Mouse (Mus musculus) liver, embryonic 14.5 days (tissue): Measurements from ENCODE around the gene Nav2. TPM values are rescaled to one million over a fixed set of nuclear protein-coding genes. Genes with fewer than 3 reads are reported as not detected.

ENCODE experiments used
- ATAC-seq: fragments of 200-750 bp; cut with Nextera tagmentation; 2 replicates; pipeline ENCODE4 v1.8.0; 2017; ENCODE audit warnings: moderate number of reproducible peaks, mild to moderate bottlenecking, moderate library complexity; ENCODE audit not compliant: insufficient read depth
- DNase-seq, 3 experiments: peaks; one replicate each; pipeline ENCODE4 v3.0.0-alpha.2; 2012 to 2013; ENCODE audit warnings: low read depth in 3 of 3, low spot score in 3 of 3
- H3K27ac ChIP-seq: fragments of 300-500 bp; sonication (generic); 2 replicates; pipeline ENCODE4 v1.5.1; 2014; ENCODE audit warnings: moderate library complexity, mild to moderate bottlenecking, control low read depth, inconsistent platforms
- H3K27me3 ChIP-seq: fragments of 300-500 bp; sonication (generic); 2 replicates; pipeline ENCODE4 v1.6.1; 2014; ENCODE audit warnings: mild to moderate bottlenecking, low read length, moderate library complexity; ENCODE audit not compliant: control insufficient read depth, insufficient read depth
- H3K36me3 ChIP-seq: fragments of 300-500 bp; sonication (generic); replicated peaks from 2 replicates; pipeline ENCODE4 v1.6.1; 2014; ENCODE audit warnings: low read depth; ENCODE audit not compliant: control insufficient read depth, insufficient read depth
- H3K4me1 ChIP-seq, 2 experiments: fragments of 200-500 bp in 1 of 2; fragments of 300-500 bp in 1 of 2; sonication (generic) in 1 of 2; replicated peaks; 2 replicates each; pipeline ENCODE4 v1.6.1; 2012 to 2014; ENCODE audit warnings: antibody characterized with exemption in 1 of 2, inconsistent platforms in 1 of 2, low read length in 1 of 2; ENCODE audit not compliant: control insufficient read depth in 2 of 2, insufficient read depth in 2 of 2
- H3K4me2 ChIP-seq: fragments of 300-500 bp; sonication (generic); 2 replicates; pipeline ENCODE4 v1.6.1; 2014; ENCODE audit warnings: low read depth, mild to moderate bottlenecking, control low read depth, moderate library complexity
- H3K4me3 ChIP-seq, 2 experiments: fragments of 200-500 bp in 1 of 2; fragments of 300-500 bp in 1 of 2; sonication (generic) in 1 of 2; 2 replicates each; pipeline ENCODE4 v1.5.1; 2012 to 2014; ENCODE audit warnings: low read depth in 2 of 2, low read length in 2 of 2, mild to moderate bottlenecking in 2 of 2, control low read depth in 1 of 2, inconsistent platforms in 1 of 2, moderate library complexity in 1 of 2; ENCODE audit not compliant: insufficient read depth in 1 of 2
- H3K9ac ChIP-seq: fragments of 300-500 bp; sonication (generic); replicated peaks from 2 replicates; pipeline ENCODE4 v1.6.1; 2014; ENCODE audit warnings: mild to moderate bottlenecking, control low read depth, moderate library complexity
- H3K9me3 ChIP-seq: fragments of 300-500 bp; sonication (generic); 2 replicates; pipeline ENCODE4 v1.6.1; 2016; ENCODE audit warnings: low read length, mixed read lengths; ENCODE audit not compliant: control insufficient read depth
- CTCF ChIP-seq: IDR thresholded peaks from 2 replicates; pipeline ENCODE4 v1.5.1; 2016; ENCODE audit warnings: antibody characterized with exemption, low read depth, control low read depth
- EP300 ChIP-seq: IDR thresholded peaks from 2 replicates; pipeline ENCODE4 v1.6.1; 2016; ENCODE audit warnings: antibody characterized with exemption, low read depth
- WGBS: fragments of 180-500 bp; shearing (Covaris S2); extraction: QIAGEN DNeasy Blood & Tissue Kit; methylation state at CpG from one replicate; pipeline ENCODE4 v1.1.7; 2014; ENCODE audit not compliant: insufficient replicate concordance; 5-methylcytosine and 5-hydroxymethylcytosine counted together
- polyA plus RNA-seq, 2 experiments: library from polyadenylated mRNA; depleted of rRNA in 1 of 2; stranded (reverse) in 1 of 2; unstranded in 1 of 2; fragments of >200 nt; fragmentation: Nextera tagmentation in 1 of 2; extraction: Ambion mirVana in 1 of 2; gene quantifications; 2 replicates each; pipeline versions ENCODE4 v1.2.1 to v1.2.3; 2012 to 2014

Nav2 gene
- polyA plus RNA-seq, 2 experiments: 1.5 to 1.6 TPM

- Histone ChIP-seq H3K36me3 (no peaks in the 10 kb centered on the region), H3K4me3 (no peak overlapping the region), H3K4me1 (no peaks in the 10 kb centered on the region), H3K9me3 (no peaks in the 10 kb centered on the region), H3K27ac (no peak overlapping the region), H3K27me3 (no peaks in the 10 kb centered on the region), H3K4me2 (no peak overlapping the region), H3K9ac (no peak overlapping the region)
- no peak for DNase-seq
- 66% methylated on average over 7 of the region's 7 CpGs for WGBS
- no peak for ATAC-seq
- TF ChIP-seq EP300: no peak
Measured at GRCm38 (mm10) chr7:49408625-49409024, 500.1 kb downstream of the Nav2 start.

GRCm38 (mm10) chr7:49409265-49409664 is 500.7 kb downstream of the Nav2 start:
- TF ChIP-seq EP300 (no peak), CTCF (no peak)
- H3K36me3 ChIP-seq: no peaks in the 10 kb centered on the region
- H3K27ac ChIP-seq: no peak overlapping the region
- 67% methylated on average over 3 of the region's 3 CpGs for WGBS
- H3K4me2 ChIP-seq: no peak overlapping the region
- no peaks in the 10 kb centered on the region for H3K4me1 ChIP-seq
- H3K9ac ChIP-seq: no peak overlapping the region
- no peaks in the 10 kb centered on the region for H3K9me3 ChIP-seq
- no peaks in the 10 kb centered on the region for H3K27me3 ChIP-seq
- ATAC-seq (no peak), DNase-seq (no peak)
- no peak overlapping the region for H3K4me3 ChIP-seq

DNA sequence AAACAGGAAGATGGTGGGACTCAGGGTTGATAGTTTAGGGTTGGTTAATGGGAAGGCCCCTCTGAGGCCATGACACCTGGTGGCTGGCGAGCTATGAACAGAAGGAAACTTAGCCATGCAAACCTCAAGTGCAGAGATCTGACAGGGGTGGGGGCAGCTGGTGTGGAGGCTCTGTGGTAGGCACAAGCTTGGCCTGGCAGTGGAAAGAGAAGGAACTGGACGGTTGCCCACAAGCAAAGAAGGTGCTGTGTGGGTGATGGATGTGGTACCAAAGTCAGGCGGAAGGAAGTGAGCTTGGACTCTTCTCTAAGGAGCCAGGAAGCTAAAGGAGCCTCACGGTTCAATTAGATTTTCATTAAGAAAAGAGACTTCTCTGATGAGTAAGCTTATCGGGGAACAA is 501.7 kb downstream of the Nav2 start:
- DNase-seq (no peak), ATAC-seq (no peak)
- Histone ChIP-seq H3K9me3 (no peaks in the 10 kb centered on the region), H3K27ac (no peak overlapping the region), H3K27me3 (no peaks in the 10 kb centered on the region), H3K4me3 (no peak overlapping the region), H3K36me3 (no peaks in the 10 kb centered on the region), H3K9ac (no peak overlapping the region), H3K4me1 (no peaks in the 10 kb centered on the region), H3K4me2 (no peak overlapping the region)
- WGBS: 59% methylated on average over 5 of the region's 5 CpGs
- TF ChIP-seq CTCF: no peak
- no peak for TF ChIP-seq EP300

DNA sequence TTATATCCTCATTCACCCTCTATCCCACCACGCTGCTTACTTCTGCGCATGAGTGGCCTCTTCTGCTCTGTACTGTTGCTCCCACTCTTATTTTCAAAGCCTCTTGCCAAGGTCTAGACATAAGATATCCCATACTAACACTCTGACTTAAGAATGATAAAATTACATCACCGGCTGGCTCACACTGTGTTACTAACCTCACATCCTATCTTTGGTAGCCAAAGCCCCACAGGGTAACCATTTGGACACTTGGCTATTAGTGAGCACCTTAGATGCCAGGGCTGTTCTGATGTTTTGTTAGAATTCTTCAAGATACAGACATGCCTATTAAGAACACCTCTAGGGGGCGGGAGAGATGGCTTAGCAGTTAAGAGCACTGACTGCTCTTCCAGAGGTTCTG is 502.4 kb downstream of the Nav2 start:
- WGBS: 66% methylated on average over 4 of the region's 4 CpGs
- DNase-seq: no peak
- ATAC-seq: no peak
- Histone ChIP-seq H3K9me3 (no peaks in the 10 kb centered on the region), H3K4me3 (no peak overlapping the region), H3K4me1 (no peaks in the 10 kb centered on the region), H3K4me2 (no peak overlapping the region), H3K27me3 (no peaks in the 10 kb centered on the region), H3K9ac (no peak overlapping the region), H3K27ac (no peak overlapping the region), H3K36me3 (no peaks in the 10 kb centered on the region)
- no peak for TF ChIP-seq EP300
- no peak for TF ChIP-seq CTCF

DNA sequence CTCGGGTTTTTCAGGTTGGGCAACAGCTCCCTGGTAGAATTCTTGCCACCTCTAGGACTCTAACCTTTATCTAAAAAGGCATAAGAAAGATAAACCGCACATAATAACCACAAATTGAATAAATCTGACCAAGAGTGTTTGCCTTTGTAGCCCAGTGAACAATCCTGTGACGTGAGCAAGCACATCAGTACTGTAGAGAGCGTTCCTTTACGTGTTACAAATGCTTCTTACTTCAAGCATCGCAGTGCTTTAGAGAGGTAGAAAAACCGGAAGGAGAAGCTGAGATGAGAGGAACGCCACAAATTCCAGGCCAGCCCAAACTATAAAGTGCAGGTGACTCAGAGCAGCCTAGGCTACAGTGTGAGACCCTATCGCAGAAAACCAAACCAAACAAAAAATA is 503.3 kb downstream of the Nav2 start:
- no peak overlapping the region for H3K4me3 ChIP-seq
- H3K4me2 ChIP-seq: no peak overlapping the region
- DNase-seq: no peak
- no peak for ATAC-seq
- 55% methylated on average over 9 of the region's 9 CpGs for WGBS
- no peaks in the 10 kb centered on the region for H3K27me3 ChIP-seq
- H3K36me3 ChIP-seq: no peaks in the 10 kb centered on the region
- no peaks in the 10 kb centered on the region for H3K9me3 ChIP-seq
- no peak overlapping the region for H3K27ac ChIP-seq
- H3K4me1 ChIP-seq: no peaks in the 10 kb centered on the region
- TF ChIP-seq CTCF (no peak), EP300 (no peak)
- H3K9ac ChIP-seq: no peak overlapping the region

DNA sequence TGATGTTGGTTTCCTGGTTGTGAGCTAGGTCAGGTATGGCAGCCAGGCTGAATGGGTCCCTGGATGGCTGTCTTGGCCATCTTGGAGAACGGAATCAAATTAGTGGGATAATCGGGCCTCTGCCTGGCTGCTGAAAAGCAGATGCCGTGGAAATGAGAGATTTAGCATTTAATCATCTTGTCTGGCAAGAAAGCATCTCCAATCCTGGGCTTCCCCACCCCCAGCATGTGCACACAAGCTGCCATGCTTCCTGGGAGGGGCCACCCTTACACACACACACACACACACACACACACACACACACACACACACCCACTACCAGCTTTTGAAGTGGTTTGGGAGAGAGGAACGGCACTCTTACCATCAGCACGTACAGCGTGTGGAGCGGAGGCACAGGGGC is 506.6 kb downstream of the Nav2 start:
- no peaks in the 10 kb centered on the region for H3K27me3 ChIP-seq
- DNase-seq: no peak
- WGBS: 75% methylated on average over 7 of the region's 7 CpGs
- H3K36me3 ChIP-seq: no peaks in the 10 kb centered on the region
- TF ChIP-seq EP300 (no peak), CTCF (no peak)
- no peak for ATAC-seq
- no peak overlapping the region for H3K9ac ChIP-seq
- no peaks in the 10 kb centered on the region for H3K4me1 ChIP-seq
- no peak overlapping the region for H3K27ac ChIP-seq
- no peaks in the 10 kb centered on the region for H3K9me3 ChIP-seq
- no peak overlapping the region for H3K4me2 ChIP-seq
- H3K4me3 ChIP-seq: no peak overlapping the region
